Mouse (Mus musculus) embryo, embryonic 10.5 days (tissue): ENCODE results near the gene Mefv.
"Not testable (repeated sequence)": the region's sequence is repeated elsewhere in the genome, so short reads cannot be mapped to it uniquely, and the experiment has no call there.

Experiments
- DNase-seq: peaks from one replicate; pipeline ENCODE4 v3.0.0-alpha.2; 2015; ENCODE audit warnings: low spot score

Mefv gene

GRCm38 (mm10) chr16:3717980-3718379 is at the start of gene Mefv:
Gene Mefv, minus strand, starts transcription at chr16:3718097.
- DNase-seq: no peak

GRCm38 (mm10) chr16:3748976-3749375 is 31.1 kb upstream of the Mefv start:
- no peak for DNase-seq

GRCm38 (mm10) chr16:3745656-3746055 is 27.8 kb upstream of the Mefv start:
- DNase-seq: no peak

GRCm38 (mm10) chr16:3744186-3744700 is 26.3 kb upstream of the Mefv start:
- no peak for DNase-seq

GRCm38 (mm10) chr16:3743503-3744185 is 25.7 kb upstream of the Mefv start, which contains the start of gene Zfp263:
Gene Zfp263, plus strand, starts transcription at chr16:3744093.
- peak; percentile 99 for DNase-seq

GRCm38 (mm10) chr16:3742466-3742865 is 24.6 kb upstream of the Mefv start:
- no peak for DNase-seq

GRCm38 (mm10) chr16:3733198-3733732 is 15.4 kb upstream of the Mefv start:
- DNase-seq: no peak

GRCm38 (mm10) chr16:3732612-3733011 is 14.7 kb upstream of the Mefv start:
- no peak for DNase-seq

GRCm38 (mm10) chr16:3727980-3728720 is 10.3 kb upstream of the Mefv start:
- DNase-seq: no peak

- no peak for DNase-seq
Measured at GRCm38 (mm10) chr16:3723231-3723630, 5.3 kb upstream of the Mefv start.

GRCm38 (mm10) chr16:3714731-3715130 is 3.2 kb downstream of the Mefv start:
- DNase-seq: no peak

- DNase-seq: no peak
Measured at GRCm38 (mm10) chr16:3706680-3707079, 11.2 kb downstream of the Mefv start.

- no peak for DNase-seq
Measured at GRCm38 (mm10) chr16:3700893-3701292, 17.0 kb downstream of the Mefv start.

- no peak for DNase-seq
Measured at GRCm38 (mm10) chr16:3699281-3699680, 18.6 kb downstream of the Mefv start.

GRCm38 (mm10) chr16:3689608-3690007 is 28.3 kb downstream of the Mefv start:
- not testable (repeated sequence) for DNase-seq
